Mouse (Mus musculus) bone marrow macrophage, adult 2 months (primary cell): ENCODE results near the gene Dnajb3.

Experiments used
- CTCF ChIP-seq: IDR thresholded peaks from 2 replicates; pipeline ENCODE4 v1.5.1; 2012; ENCODE audit warnings: low read depth, mild to moderate bottlenecking, low read length, moderate library complexity
- POLR2A ChIP-seq: IDR thresholded peaks from 2 replicates; pipeline ENCODE4 v1.6.1; 2012; ENCODE audit warnings: mild to moderate bottlenecking, low read depth, low read length, borderline replicate concordance

GRCm38 (mm10) chr1:88233421-88234247 is 28.1 kb upstream of the Dnajb3 start:
- TF ChIP-seq CTCF (no peak), POLR2A (no peak)
